Mouse (Mus musculus) liver, embryonic 13.5 days (tissue): Measurements from ENCODE around the gene Zfp330. TPM values are rescaled to one million over a fixed set of nuclear protein-coding genes. Genes with fewer than 3 reads are reported as not detected.

Source experiments
- polyA plus RNA-seq: library from polyadenylated mRNA; unstranded; fragments of >200 nt; fragmentation: Nextera tagmentation; extraction: Ambion mirVana; gene quantifications from 2 replicates; pipeline ENCODE4 v1.2.1, GENCODE M21; 2015

Zfp330 gene
- polyA plus RNA-seq, 1 experiment from 2014 or later, result 33.8 TPM

Other genes with a start within 250 kb of the Zfp330 start
- gene Rnf150, start 89.2 kb upstream of the Zfp330 start, polyA plus RNA-seq, result 0.10 and 0.14 TPM in 2 replicates